Mouse (Mus musculus) liver, postnatal 0 days (tissue): ENCODE results near the gene Hccs. TPM values are rescaled to one million over a fixed set of nuclear protein-coding genes. Genes with fewer than 3 reads are reported as not detected.
A peak's percentile ranks its signal among the peaks of the same experiment; 100 is the strongest.

ENCODE experiments used
- ATAC-seq: fragments of 200-750 bp; cut with Nextera tagmentation; 2 replicates; pipeline ENCODE4 v1.8.0; 2017; ENCODE audit warnings: mild to moderate bottlenecking, moderate library complexity
- DNase-seq: peaks from one replicate; pipeline ENCODE4 v3.0.0-alpha.2; 2016
- H3K27ac ChIP-seq: fragments of 300-500 bp; sonication (generic); 2 replicates; pipeline ENCODE4 v1.5.1; 2014; ENCODE audit warnings: antibody characterized with exemption, moderate library complexity, mild to moderate bottlenecking, low read depth
- H3K27me3 ChIP-seq: fragments of 300-500 bp; sonication (generic); 2 replicates; pipeline ENCODE4 v1.6.1; 2014; ENCODE audit warnings: low read length, control low read depth, mixed read lengths; ENCODE audit not compliant: insufficient read depth
- H3K36me3 ChIP-seq: fragments of 300-500 bp; sonication (generic); replicated peaks from 2 replicates; pipeline ENCODE4 v1.6.1; 2014; ENCODE audit warnings: mild to moderate bottlenecking, control low read depth, low read length, moderate library complexity, mixed read lengths; ENCODE audit not compliant: insufficient read depth
- H3K4me1 ChIP-seq: fragments of 300-500 bp; sonication (generic); 2 replicates; pipeline ENCODE4 v1.6.1; 2014; ENCODE audit warnings: antibody characterized with exemption, mild to moderate bottlenecking, control low read depth; ENCODE audit not compliant: insufficient read depth
- H3K4me2 ChIP-seq: fragments of 300-500 bp; sonication (generic); 2 replicates; pipeline ENCODE4 v1.6.1; 2014; ENCODE audit warnings: low read depth, mild to moderate bottlenecking, low read length, moderate library complexity, mixed read lengths
- H3K4me3 ChIP-seq: fragments of 300-500 bp; sonication (generic); 2 replicates; pipeline ENCODE4 v1.5.1; 2014; ENCODE audit warnings: low read depth, low read length
- H3K9ac ChIP-seq: fragments of 300-500 bp; sonication (generic); replicated peaks from 2 replicates; pipeline ENCODE4 v1.6.1; 2014; ENCODE audit warnings: mild to moderate bottlenecking, moderate library complexity
- H3K9me3 ChIP-seq: fragments of 300-500 bp; sonication (generic); 2 replicates; pipeline ENCODE4 v1.6.1; 2016; ENCODE audit warnings: mild to moderate bottlenecking, control low read depth, low read length, mixed read lengths
- CTCF ChIP-seq: sonication (generic); IDR thresholded peaks from 2 replicates; pipeline ENCODE4 v1.5.1; 2016; ENCODE audit warnings: antibody characterized with exemption, low read depth
- EP300 ChIP-seq: IDR thresholded peaks from 2 replicates; pipeline ENCODE4 v1.6.1; 2016; ENCODE audit warnings: antibody characterized with exemption, low read depth, mild to moderate bottlenecking
- WGBS: fragments of 180-500 bp; shearing (Covaris S2); extraction: QIAGEN DNeasy Blood & Tissue Kit; methylation state at CpG from one replicate; pipeline ENCODE4 v1.1.7; 2014; ENCODE audit not compliant: insufficient replicate concordance; 5-methylcytosine and 5-hydroxymethylcytosine counted together
- polyA plus RNA-seq: library from polyadenylated mRNA; unstranded; fragments of >200 nt; fragmentation: Nextera tagmentation; extraction: Ambion mirVana; gene quantifications from 2 replicates; pipeline ENCODE4 v1.2.1, GENCODE M21; 2015

Gene Hccs
- polyA plus RNA-seq, 1 experiment from 2014 or later = 13.0 TPM

DNA sequence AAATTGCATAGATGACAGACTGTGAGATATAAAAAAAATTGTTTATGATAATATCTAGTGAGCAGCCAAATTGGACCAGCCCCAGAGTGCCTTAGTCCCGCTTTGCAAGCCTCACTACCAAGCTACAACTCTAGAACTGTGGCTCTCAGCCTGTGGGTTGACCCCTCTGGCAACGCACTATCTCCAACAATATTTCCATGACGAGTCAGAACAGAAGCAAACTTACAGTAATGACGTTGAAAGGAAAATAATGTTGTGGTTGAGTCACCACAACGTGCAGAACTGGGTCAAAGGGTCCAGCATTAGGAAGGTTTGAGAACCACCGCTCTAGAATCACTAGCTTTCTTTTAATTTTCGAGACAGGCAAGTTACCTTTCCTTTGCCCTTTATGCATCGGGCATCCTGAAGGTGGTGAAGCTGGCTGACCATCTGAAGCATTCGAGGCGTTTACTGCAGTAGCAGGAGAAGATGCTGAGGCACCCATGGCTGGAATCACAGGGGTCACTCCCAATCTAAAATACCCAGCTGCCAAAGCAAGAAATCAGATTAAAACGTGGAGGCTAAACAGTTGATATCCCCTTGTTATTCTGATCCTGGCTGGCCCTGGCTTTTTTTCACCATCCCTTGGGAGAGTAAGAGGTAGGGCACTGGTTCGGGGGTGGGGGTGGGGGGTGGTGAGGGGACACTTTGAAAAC is 959 bp downstream of the Hccs start:
- 39% methylated on average over 12 of the region's 12 CpGs for WGBS
- Histone ChIP-seq H3K4me3 (peak overlapping the region; percentile 66), H3K4me2 (peak overlapping the region; percentile 73), H3K9ac (peak overlapping the region; percentile 72), H3K9me3 (no peaks in the 10 kb centered on the region), H3K27me3 (no peaks in the 10 kb centered on the region), H3K36me3 (peaks cover 10% of the 10 kb centered on the region), H3K4me1 (no peaks in the 10 kb centered on the region), H3K27ac (peak overlapping the region; percentile 83)
- TF ChIP-seq CTCF (no peak), EP300 (no peak)
- ATAC-seq (no peak), DNase-seq (no peak)

DNA sequence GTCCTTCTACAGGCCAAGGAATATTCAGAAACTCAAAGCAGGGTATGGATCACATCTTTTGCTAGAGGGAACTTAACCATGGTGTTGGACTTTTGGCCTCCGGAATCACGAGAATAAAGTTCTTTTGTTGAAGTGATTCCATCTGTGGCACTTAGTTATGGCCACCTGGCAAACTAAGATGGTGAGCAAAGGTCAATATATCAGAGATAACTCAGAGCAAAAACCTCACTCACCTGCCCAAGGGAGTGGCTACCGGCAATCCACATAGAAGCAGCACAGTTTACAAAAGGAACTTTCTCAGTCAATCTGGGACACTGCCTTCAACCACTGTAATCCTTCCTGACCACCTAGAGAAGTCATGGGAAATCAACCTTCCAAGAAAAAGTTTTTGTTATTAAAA is 11.6 kb downstream of the Hccs start:
- no peak overlapping the region for H3K27ac ChIP-seq

DNA sequence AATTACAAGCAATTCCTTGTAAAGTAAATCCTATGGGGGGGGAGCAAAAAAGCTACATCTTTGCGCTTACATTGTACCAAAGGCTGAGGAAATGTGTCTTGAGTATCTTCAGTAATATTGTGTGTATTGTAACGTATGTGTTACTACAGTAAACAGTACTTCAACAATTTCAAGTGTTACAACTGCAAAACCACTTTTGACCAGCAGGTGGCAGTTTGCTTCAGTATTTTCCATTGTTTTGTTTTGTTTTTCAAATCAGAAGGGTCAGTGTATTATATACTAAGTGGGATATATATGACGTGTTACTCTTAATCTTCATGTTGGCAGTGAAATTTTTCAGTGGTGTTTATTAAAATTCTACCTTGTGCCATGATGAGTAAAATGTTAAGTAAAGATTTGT is 16.2 kb downstream of the Hccs start:
- peak; percentile 40 for DNase-seq
- Histone ChIP-seq H3K27me3 (no peaks in the 10 kb centered on the region), H3K9ac (no peak overlapping the region), H3K4me1 (no peaks in the 10 kb centered on the region), H3K4me3 (no peak overlapping the region), H3K4me2 (no peak overlapping the region), H3K9me3 (no peaks in the 10 kb centered on the region), H3K36me3 (no peaks in the 10 kb centered on the region), H3K27ac (no peak overlapping the region)
- WGBS = 43% methylated on average over 3 of the region's 3 CpGs
- ATAC-seq = no peak
- TF ChIP-seq EP300 (no peak), CTCF (peak; percentile 74)

More for the DNA sequence above, 11.6 kb downstream of the Hccs start:
- H3K36me3 ChIP-seq = 0 out of 2 replicates have a peak, but pooled peaks cover 2% of the 10 kb centered on the region
- WGBS = 85% methylated on average over 3 of the region's 3 CpGs
- H3K9me3 ChIP-seq = no peaks in the 10 kb centered on the region
- H3K4me3 ChIP-seq = no peak overlapping the region
- ATAC-seq (no peak), DNase-seq (no peak)
- H3K4me1 ChIP-seq = no peaks in the 10 kb centered on the region
- no peaks in the 10 kb centered on the region for H3K27me3 ChIP-seq
- no peak overlapping the region for H3K9ac ChIP-seq
- TF ChIP-seq CTCF (no peak), EP300 (no peak)
- no peak overlapping the region for H3K4me2 ChIP-seq

DNA sequence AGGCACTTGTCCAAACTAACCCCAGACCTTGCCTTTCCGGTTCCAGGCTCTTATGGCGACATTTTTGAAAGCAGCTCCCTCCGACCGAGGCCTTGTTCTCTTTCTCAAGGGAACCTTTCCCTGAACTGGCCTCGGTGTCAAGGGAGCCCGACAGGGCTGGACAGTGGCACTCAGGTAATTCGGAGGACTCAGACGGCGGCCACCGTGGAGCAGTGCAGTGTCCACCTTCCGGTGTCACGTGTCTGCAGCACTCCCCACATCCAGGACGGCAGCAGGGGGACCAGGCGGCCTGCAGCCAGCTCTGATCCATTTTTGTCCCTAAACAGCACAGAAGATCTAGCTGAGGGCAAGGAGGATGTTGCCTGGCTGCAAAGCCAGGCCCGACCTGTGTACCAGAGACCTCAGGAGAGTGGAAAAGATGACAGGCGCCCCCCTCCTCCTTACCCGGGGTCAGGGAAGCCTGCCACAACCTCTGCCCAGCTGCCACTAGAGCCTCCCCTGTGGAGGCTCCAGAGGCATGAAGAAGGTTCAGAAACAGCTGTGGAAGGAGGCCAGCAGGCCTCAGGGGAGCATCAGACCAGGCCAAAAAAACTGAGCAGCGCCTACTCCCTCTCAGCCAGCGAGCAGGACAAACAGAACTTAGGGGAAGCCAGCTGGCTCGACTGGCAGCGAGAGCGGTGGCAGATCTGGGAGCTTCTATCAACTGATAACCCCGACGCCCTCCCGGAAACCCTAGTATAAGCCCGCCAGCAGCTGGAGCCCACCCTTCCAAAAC is 17.7 kb downstream of the Hccs start:
- no peaks in the 10 kb centered on the region for H3K9me3 ChIP-seq
- no peak for ATAC-seq
- H3K4me3 ChIP-seq = no peak overlapping the region
- H3K27ac ChIP-seq = no peak overlapping the region
- H3K27me3 ChIP-seq = no peaks in the 10 kb centered on the region
- H3K36me3 ChIP-seq = no peaks in the 10 kb centered on the region
- no peak for DNase-seq
- H3K4me2 ChIP-seq = no peak overlapping the region
- H3K9ac ChIP-seq = no peak overlapping the region
- no peaks in the 10 kb centered on the region for H3K4me1 ChIP-seq
- no peak for TF ChIP-seq EP300
- no peak for TF ChIP-seq CTCF
- 67% methylated on average over 25 of the region's 26 CpGs for WGBS

DNA sequence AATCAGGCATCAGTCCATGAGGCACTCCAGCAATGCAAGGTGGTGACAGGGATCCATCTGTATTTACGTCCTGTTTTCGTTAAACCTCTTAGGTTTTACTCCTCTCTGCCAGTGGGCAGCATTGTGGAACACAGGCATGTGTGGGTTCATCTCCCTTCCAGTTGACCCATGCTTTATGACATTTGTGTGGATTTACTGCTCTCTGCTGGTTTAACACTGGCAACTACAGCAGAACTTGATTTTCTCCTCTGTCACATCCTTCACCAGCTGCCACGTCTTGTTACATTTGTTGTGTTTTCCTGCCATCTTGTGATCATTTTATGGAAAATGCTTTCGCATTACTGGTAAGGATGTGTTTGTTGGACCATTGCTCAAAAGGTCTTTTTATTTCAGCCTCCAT is 20.6 kb downstream of the Hccs start:
- no peak for DNase-seq
- WGBS = 78% methylated on average over 4 of the region's 4 CpGs
- H3K9ac ChIP-seq = no peak overlapping the region
- H3K27ac ChIP-seq = no peak overlapping the region
- ATAC-seq = no peak
- H3K9me3 ChIP-seq = no peaks in the 10 kb centered on the region
- H3K4me2 ChIP-seq = no peak overlapping the region
- no peaks in the 10 kb centered on the region for H3K4me1 ChIP-seq
- no peak overlapping the region for H3K4me3 ChIP-seq
- no peaks in the 10 kb centered on the region for H3K27me3 ChIP-seq
- no peaks in the 10 kb centered on the region for H3K36me3 ChIP-seq
- TF ChIP-seq EP300 = no peak
- TF ChIP-seq CTCF = peak; percentile 60

DNA sequence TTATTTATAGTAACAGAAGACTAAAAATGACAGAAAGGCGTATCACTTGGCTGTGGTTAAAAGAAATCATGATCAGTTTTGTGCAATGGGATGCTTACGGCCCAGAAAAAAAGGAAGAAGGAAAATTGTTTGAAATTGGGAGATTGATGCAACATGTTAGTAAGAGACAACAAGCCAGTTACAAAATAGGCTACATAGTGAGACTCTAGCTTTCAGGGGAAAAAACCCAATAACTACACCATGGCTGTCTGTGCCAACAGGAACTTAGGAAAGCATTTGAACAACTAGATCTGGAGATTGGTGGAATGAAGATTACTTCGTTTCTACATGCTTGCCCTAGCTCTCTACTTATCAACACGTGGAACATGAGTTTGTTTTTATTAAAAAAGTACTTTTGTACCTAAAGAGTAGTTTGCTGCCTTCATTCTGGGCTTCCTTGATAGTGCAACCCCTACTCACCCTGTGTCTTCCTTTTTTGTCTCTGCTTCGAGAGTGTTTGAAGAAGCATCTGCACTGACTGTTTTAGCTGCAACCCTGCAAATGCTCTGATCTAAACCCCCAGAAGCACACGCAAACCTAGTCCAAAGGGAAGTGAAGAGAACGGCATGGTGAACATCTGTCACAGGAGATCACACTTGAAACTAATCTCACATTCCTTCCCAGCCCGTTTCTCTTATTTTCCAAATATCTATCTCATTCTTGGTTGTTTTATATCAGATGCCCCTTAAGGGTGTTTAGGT is 56.6 kb downstream of the Hccs start:
- TF ChIP-seq EP300 = no peak
- TF ChIP-seq CTCF = no peak
- H3K9ac ChIP-seq = no peak overlapping the region
- no peaks in the 10 kb centered on the region for H3K36me3 ChIP-seq
- H3K9me3 ChIP-seq = no peaks in the 10 kb centered on the region
- no peak overlapping the region for H3K4me2 ChIP-seq
- no peak overlapping the region for H3K4me3 ChIP-seq
- H3K4me1 ChIP-seq = no peaks in the 10 kb centered on the region
- DNase-seq = no peak
- H3K27me3 ChIP-seq = no peaks in the 10 kb centered on the region
- no peak overlapping the region for H3K27ac ChIP-seq
- 52% methylated on average over 8 of the region's 8 CpGs for WGBS
- ATAC-seq = no peak
